Mouse (Mus musculus) heart, embryonic 15.5 days (tissue): Measurements from ENCODE around the gene Rnf145. TPM values are rescaled to one million over a fixed set of nuclear protein-coding genes. Genes with fewer than 3 reads are reported as not detected.
A peak's percentile ranks its signal among the peaks of the same experiment; 100 is the strongest.

Experiments used
- ATAC-seq: fragments of 200-750 bp; cut with Nextera tagmentation; replicated peaks from 2 replicates; pipeline ENCODE4 v1.8.0; 2017; ENCODE audit warnings: low read depth, moderate TSS enrichment; ENCODE audit not compliant: insufficient number of reproducible peaks, insufficient read depth, low FRiP score
- H3K27ac ChIP-seq: fragments of 300-500 bp; sonication (generic); 2 replicates; pipeline ENCODE4 v1.5.1; 2015; ENCODE audit warnings: mild to moderate bottlenecking, inconsistent platforms
- H3K27me3 ChIP-seq: fragments of 300-500 bp; sonication (generic); 2 replicates; pipeline ENCODE4 v1.6.1; 2015; ENCODE audit warnings: inconsistent platforms
- H3K36me3 ChIP-seq: fragments of 300-500 bp; sonication (generic); 2 replicates; pipeline ENCODE4 v1.6.1; 2015; ENCODE audit warnings: mild to moderate bottlenecking, inconsistent platforms
- H3K4me1 ChIP-seq: fragments of 300-500 bp; sonication (generic); replicated peaks from 2 replicates; pipeline ENCODE4 v1.6.1; 2015; ENCODE audit warnings: inconsistent platforms
- H3K4me2 ChIP-seq: fragments of 300-500 bp; sonication (generic); 2 replicates; pipeline ENCODE4 v1.6.1; 2015; ENCODE audit warnings: inconsistent platforms, mild to moderate bottlenecking, moderate library complexity
- H3K4me3 ChIP-seq: fragments of 300-500 bp; sonication (generic); 2 replicates; pipeline ENCODE4 v1.5.1; 2015; ENCODE audit warnings: mild to moderate bottlenecking, inconsistent platforms
- H3K9ac ChIP-seq: fragments of 300-500 bp; sonication (generic); 2 replicates; pipeline ENCODE4 v1.6.1; 2015; ENCODE audit warnings: mild to moderate bottlenecking, inconsistent platforms
- H3K9me3 ChIP-seq: fragments of 300-500 bp; sonication (generic); replicated peaks from 2 replicates; pipeline ENCODE4 v1.6.1; 2016; ENCODE audit warnings: inconsistent platforms
- WGBS: fragments of 180-500 bp; shearing (Covaris S2); methylation state at CpG from one replicate; pipeline ENCODE4 v1.1.7; 2015; ENCODE audit warnings: mixed read lengths; 5-methylcytosine and 5-hydroxymethylcytosine counted together
- polyA plus RNA-seq: library from polyadenylated mRNA; unstranded; fragments of >200 nt; fragmentation: Nextera tagmentation; extraction: Ambion mirVana; gene quantifications from 2 replicates; pipeline ENCODE4 v1.2.1, GENCODE M21; 2015

The Rnf145 gene
- polyA plus RNA-seq, 1 experiment from 2014 or later: 45.1 TPM

- Histone ChIP-seq H3K4me2 (no peak overlapping the region), H3K9ac (no peak overlapping the region), H3K4me3 (no peak overlapping the region), H3K9me3 (no peaks in the 10 kb centered on the region), H3K27me3 (no peaks in the 10 kb centered on the region), H3K36me3 (no peaks in the 10 kb centered on the region), H3K27ac (no peak overlapping the region), H3K4me1 (peaks cover 9% of the 10 kb centered on the region; the same call in 1 of the 2 replicates)
- ATAC-seq: no peak
- WGBS: 76% methylated on average over 5 of the region's 5 CpGs
Observed at GRCm38 (mm10) chr11:44494643-44495323, 24.0 kb upstream of the Rnf145 start.

GRCm38 (mm10) chr11:44496217-44496616, 22.5 kb upstream of the Rnf145 start:
- Histone ChIP-seq H3K27ac (peak overlapping the region; percentile 2), H3K4me2 (no peak overlapping the region), H3K4me1 (peaks cover 9% of the 10 kb centered on the region; the same call in 1 of the 2 replicates), H3K9ac (no peak overlapping the region), H3K27me3 (no peaks in the 10 kb centered on the region), H3K9me3 (no peaks in the 10 kb centered on the region), H3K4me3 (no peak overlapping the region), H3K36me3 (no peaks in the 10 kb centered on the region)
- WGBS: 46% methylated on average over 3 of the region's 3 CpGs
- no peak; the same call in 1 of the 2 replicates for ATAC-seq

- 41% methylated on average over 13 of the region's 13 CpGs for WGBS
- Histone ChIP-seq H3K27me3 (no peaks in the 10 kb centered on the region), H3K36me3 (no peaks in the 10 kb centered on the region), H3K4me2 (no peak overlapping the region), H3K27ac (no peak overlapping the region), H3K9ac (no peak overlapping the region), H3K4me3 (no peak overlapping the region), H3K9me3 (no peaks in the 10 kb centered on the region), H3K4me1 (peaks cover 9% of the 10 kb centered on the region; the same call in 1 of the 2 replicates)
- no peak for ATAC-seq
Observed at GRCm38 (mm10) chr11:44498412-44499272, 20.1 kb upstream of the Rnf145 start.

- Histone ChIP-seq H3K36me3 (no peaks in the 10 kb centered on the region), H3K9me3 (no peaks in the 10 kb centered on the region), H3K4me3 (no peak overlapping the region), H3K27me3 (no peaks in the 10 kb centered on the region), H3K4me2 (no peak overlapping the region), H3K4me1 (peaks cover 9% of the 10 kb centered on the region; the same call in 1 of the 2 replicates), H3K9ac (no peak overlapping the region), H3K27ac (no peak overlapping the region)
- no peak for ATAC-seq
- WGBS: 64% methylated on average over 7 of the region's 7 CpGs
Observed at GRCm38 (mm10) chr11:44500966-44501365, 17.8 kb upstream of the Rnf145 start.

- no peak for ATAC-seq
- Histone ChIP-seq H3K36me3 (no peaks in the 10 kb centered on the region), H3K4me2 (no peak overlapping the region), H3K9me3 (no peaks in the 10 kb centered on the region), H3K4me3 (no peak overlapping the region), H3K4me1 (peaks cover 5% of the 10 kb centered on the region; the same call in 1 of the 2 replicates), H3K27ac (no peak overlapping the region), H3K27me3 (no peaks in the 10 kb centered on the region), H3K9ac (no peak overlapping the region)
- 77% methylated on average over 2 of the region's 2 CpGs for WGBS
Observed at GRCm38 (mm10) chr11:44501477-44501876, 17.3 kb upstream of the Rnf145 start.

- Histone ChIP-seq H3K36me3 (no peaks in the 10 kb centered on the region), H3K4me2 (no peak overlapping the region), H3K27me3 (no peaks in the 10 kb centered on the region), H3K4me3 (no peak overlapping the region), H3K9ac (no peak overlapping the region), H3K27ac (no peak overlapping the region), H3K4me1 (peaks cover 5% of the 10 kb centered on the region; the same call in 1 of the 2 replicates), H3K9me3 (no peaks in the 10 kb centered on the region)
- no peak for ATAC-seq
- 49% methylated on average over 5 of the region's 5 CpGs for WGBS
Observed at GRCm38 (mm10) chr11:44502931-44503330, 15.8 kb upstream of the Rnf145 start.

- H3K27ac ChIP-seq: no peak overlapping the region
- H3K4me2 ChIP-seq: no peak overlapping the region
- no peak for ATAC-seq
- no peaks in the 10 kb centered on the region for H3K9me3 ChIP-seq
- no peaks in the 10 kb centered on the region for H3K27me3 ChIP-seq
- no peak overlapping the region for H3K9ac ChIP-seq
- peaks cover 7% of the 10 kb centered on the region for H3K4me1 ChIP-seq
- no peaks in the 10 kb centered on the region for H3K36me3 ChIP-seq
- WGBS: 77% methylated on average over 7 of the region's 7 CpGs
- H3K4me3 ChIP-seq: no peak overlapping the region
Observed at GRCm38 (mm10) chr11:44504146-44504545, 14.6 kb upstream of the Rnf145 start.

GRCm38 (mm10) chr11:44504761-44505160, 14.0 kb upstream of the Rnf145 start:
- Histone ChIP-seq H3K36me3 (no peaks in the 10 kb centered on the region), H3K9ac (no peak overlapping the region), H3K9me3 (no peaks in the 10 kb centered on the region), H3K27me3 (no peaks in the 10 kb centered on the region), H3K4me1 (peaks cover 7% of the 10 kb centered on the region), H3K4me3 (no peak overlapping the region), H3K4me2 (no peak overlapping the region), H3K27ac (no peak overlapping the region)
- WGBS: 78% methylated on average over 3 of the region's 3 CpGs
- no peak for ATAC-seq

- 30% methylated on average over 4 of the region's 4 CpGs for WGBS
- Histone ChIP-seq H3K4me3 (no peak overlapping the region), H3K27me3 (no peaks in the 10 kb centered on the region), H3K9me3 (no peaks in the 10 kb centered on the region), H3K9ac (no peak overlapping the region), H3K27ac (no peak overlapping the region), H3K4me1 (peaks cover 11% of the 10 kb centered on the region), H3K4me2 (no peak overlapping the region; the same call in 1 of the 2 replicates), H3K36me3 (no peaks in the 10 kb centered on the region)
- no peak for ATAC-seq
Observed at GRCm38 (mm10) chr11:44508876-44509275, 9.9 kb upstream of the Rnf145 start.

GRCm38 (mm10) chr11:44509906-44510305, 8.9 kb upstream of the Rnf145 start:
- ATAC-seq: no peak
- Histone ChIP-seq H3K36me3 (no peaks in the 10 kb centered on the region), H3K4me1 (peaks cover 11% of the 10 kb centered on the region), H3K4me3 (no peak overlapping the region), H3K9me3 (no peaks in the 10 kb centered on the region), H3K9ac (no peak overlapping the region), H3K27me3 (no peaks in the 10 kb centered on the region), H3K4me2 (no peak overlapping the region), H3K27ac (no peak overlapping the region)
- WGBS: 77% methylated on average over 2 of the region's 2 CpGs

- WGBS: 85% methylated on average over 7 of the region's 7 CpGs
- Histone ChIP-seq H3K4me2 (no peak overlapping the region), H3K27me3 (no peaks in the 10 kb centered on the region), H3K4me3 (no peak overlapping the region), H3K36me3 (no peaks in the 10 kb centered on the region), H3K27ac (no peak overlapping the region), H3K9me3 (no peaks in the 10 kb centered on the region), H3K4me1 (peaks cover 11% of the 10 kb centered on the region), H3K9ac (no peak overlapping the region)
- ATAC-seq: no peak
Observed at GRCm38 (mm10) chr11:44510371-44510770, 8.4 kb upstream of the Rnf145 start.
